Mouse (Mus musculus) spleen, adult 2 months (tissue): ENCODE measurements around the gene Dnah8.

Experiments
- CTCF ChIP-seq: fragments of 200-500 bp; IDR thresholded peaks from 2 replicates; pipeline ENCODE4 v1.5.1; 2011; ENCODE audit warnings: mild to moderate bottlenecking, inconsistent platforms; ENCODE audit not compliant: insufficient read depth, insufficient read length, insufficient replicate concordance; ENCODE audit errors: extremely low read depth
- POLR2A ChIP-seq: fragments of 200-500 bp; IDR thresholded peaks from 2 replicates; pipeline ENCODE4 v1.6.1; 2011; ENCODE audit warnings: low read depth, low read length, inconsistent platforms

- TF ChIP-seq CTCF (no peak), POLR2A (no peak)
Observed at GRCm38 (mm10) chr17:30638996-30639395, 14.8 kb downstream of the Dnah8 start.
